Mouse (Mus musculus) cerebellum, adult 2 months (tissue): ENCODE results near the gene Plcd1. TPM values are rescaled to one million over a fixed set of nuclear protein-coding genes. Genes with fewer than 3 reads are reported as not detected.

ENCODE experiments used
- DNase-seq, 2 experiments: peaks; one replicate each; pipeline ENCODE4 v3.0.0; 2021
- H3K27ac ChIP-seq: fragments of 200-500 bp; 2 replicates; pipeline ENCODE4 v1.5.1; 2012; ENCODE audit warnings: low read length, control low read depth, inconsistent platforms; ENCODE audit not compliant: insufficient read depth
- H3K27me3 ChIP-seq: fragments of 200-500 bp; 2 replicates; pipeline ENCODE4 v1.6.1; 2012; ENCODE audit warnings: inconsistent platforms, mild to moderate bottlenecking, low read length, moderate library complexity; ENCODE audit not compliant: control insufficient read depth, insufficient read depth
- H3K4me1 ChIP-seq: fragments of 200-500 bp; 2 replicates; pipeline ENCODE4 v1.6.1; 2011; ENCODE audit warnings: low read length; ENCODE audit not compliant: control insufficient read depth, insufficient read depth
- H3K4me3 ChIP-seq: fragments of 200-500 bp; replicated peaks from 2 replicates; pipeline ENCODE3; 2011; ENCODE audit warnings: mild to moderate bottlenecking, low read depth, low read length, control low read depth; ENCODE audit not compliant: insufficient read depth
- CTCF ChIP-seq: fragments of 200-500 bp; IDR thresholded peaks from 2 replicates; pipeline ENCODE4 v1.5.1; 2011; ENCODE audit warnings: low read depth, mild to moderate bottlenecking, control low read depth, low read length, moderate library complexity, borderline replicate concordance; ENCODE audit not compliant: insufficient read depth
- POLR2A ChIP-seq: fragments of 200-500 bp; IDR thresholded peaks from 2 replicates; pipeline ENCODE4 v1.6.1; 2011; ENCODE audit warnings: low read length, control low read depth, borderline replicate concordance; ENCODE audit not compliant: insufficient read depth
- WGBS: fragments of 180-500 bp; shearing (Covaris S2); methylation state at CpG from one replicate; pipeline ENCODE4 v1.1.7; 2018; 5-methylcytosine and 5-hydroxymethylcytosine counted together
- polyA plus RNA-seq: library from polyadenylated mRNA; depleted of rRNA; stranded (reverse); fragments of >200 nt; gene quantifications from 2 replicates; pipeline ENCODE4 v1.2.3, GENCODE M21; 2012

The Plcd1 gene
- polyA plus RNA-seq, 1 experiment = 14.7 TPM

DNA sequence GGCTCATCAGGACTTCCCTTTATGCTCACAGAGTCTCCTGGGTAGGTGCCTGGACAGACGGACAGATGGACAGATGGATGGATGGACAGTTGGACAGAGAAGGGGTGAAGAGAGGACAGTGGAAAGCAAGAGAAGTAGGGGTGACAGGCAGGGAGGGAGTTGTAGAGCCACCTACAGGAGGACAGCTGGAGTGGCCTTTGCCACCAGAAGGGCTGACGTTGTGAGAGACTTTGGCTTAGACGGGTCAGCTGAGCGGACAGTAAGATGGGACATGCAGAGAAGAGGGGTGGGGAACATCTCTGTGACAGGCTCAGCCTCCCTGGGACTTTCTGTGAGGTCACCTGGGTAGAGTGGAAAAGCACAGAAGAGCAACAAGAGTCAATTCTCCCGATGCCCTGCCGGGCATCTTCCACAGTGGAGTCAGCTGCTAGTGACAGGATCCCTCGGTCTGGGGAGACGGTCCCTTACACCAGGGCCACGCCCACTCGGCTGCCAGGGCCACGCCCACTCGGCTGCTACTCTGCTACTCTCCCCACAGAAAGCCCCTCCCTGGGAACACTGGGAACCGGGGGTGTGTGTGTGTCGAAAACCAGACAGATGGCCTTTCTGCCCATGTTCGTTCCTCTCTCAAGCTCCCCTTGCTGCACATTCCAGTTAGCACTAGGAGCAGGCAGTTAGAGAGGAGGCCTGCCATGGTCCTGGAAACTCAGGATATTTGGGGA is 7.0 kb upstream of the Plcd1 start:
- DNase-seq = no peak
- no peak for TF ChIP-seq POLR2A
- H3K27ac ChIP-seq = no peak overlapping the region
- no peaks in the 10 kb centered on the region for H3K27me3 ChIP-seq
- H3K4me1 ChIP-seq = no peaks in the 10 kb centered on the region; the same call in 1 of the 2 replicates
- H3K4me3 ChIP-seq = no peak overlapping the region
- WGBS = 11% methylated on average over 15 of the region's 15 CpGs

DNA sequence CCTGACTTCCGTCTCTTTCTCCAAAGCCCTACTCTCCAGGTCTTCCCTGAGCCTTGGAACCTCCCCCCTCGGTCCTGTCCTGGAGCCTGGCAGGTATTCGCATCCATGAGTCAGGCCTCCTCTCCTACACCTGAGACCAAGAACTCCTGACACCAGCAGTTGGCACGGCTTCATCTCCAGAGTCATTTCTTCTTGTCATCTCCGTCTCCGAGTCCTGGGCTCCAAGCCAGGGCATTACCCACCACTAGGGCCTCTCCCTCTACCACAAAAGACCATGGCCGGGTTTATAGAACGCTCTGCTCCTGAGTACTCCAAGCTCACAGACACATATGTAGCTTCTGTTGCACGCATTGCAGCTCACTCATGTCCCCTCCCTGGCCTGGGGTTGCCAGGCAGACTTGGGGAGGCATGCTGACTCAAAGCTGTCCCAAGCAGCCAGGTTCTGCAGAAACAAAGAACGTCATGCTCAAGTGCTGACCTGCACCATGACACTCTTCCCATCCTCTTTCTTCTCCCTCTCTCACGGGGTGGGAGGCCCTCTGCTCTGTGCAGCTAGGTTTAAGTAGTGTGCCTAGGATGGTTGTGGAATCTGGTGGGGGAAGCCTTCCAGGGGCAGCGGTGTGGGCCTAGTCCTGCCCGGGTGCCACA is 1.3 kb upstream of the Plcd1 start:
- TF ChIP-seq POLR2A (no peak), CTCF (no peak)
- H3K27ac ChIP-seq = no peak overlapping the region
- WGBS = 69% methylated on average over 13 of the region's 13 CpGs
- no peak for DNase-seq
- H3K4me3 ChIP-seq = no peak overlapping the region
- H3K27me3 ChIP-seq = no peaks in the 10 kb centered on the region
- peaks cover 7% of the 10 kb centered on the region; the same call in 1 of the 2 replicates for H3K4me1 ChIP-seq

DNA sequence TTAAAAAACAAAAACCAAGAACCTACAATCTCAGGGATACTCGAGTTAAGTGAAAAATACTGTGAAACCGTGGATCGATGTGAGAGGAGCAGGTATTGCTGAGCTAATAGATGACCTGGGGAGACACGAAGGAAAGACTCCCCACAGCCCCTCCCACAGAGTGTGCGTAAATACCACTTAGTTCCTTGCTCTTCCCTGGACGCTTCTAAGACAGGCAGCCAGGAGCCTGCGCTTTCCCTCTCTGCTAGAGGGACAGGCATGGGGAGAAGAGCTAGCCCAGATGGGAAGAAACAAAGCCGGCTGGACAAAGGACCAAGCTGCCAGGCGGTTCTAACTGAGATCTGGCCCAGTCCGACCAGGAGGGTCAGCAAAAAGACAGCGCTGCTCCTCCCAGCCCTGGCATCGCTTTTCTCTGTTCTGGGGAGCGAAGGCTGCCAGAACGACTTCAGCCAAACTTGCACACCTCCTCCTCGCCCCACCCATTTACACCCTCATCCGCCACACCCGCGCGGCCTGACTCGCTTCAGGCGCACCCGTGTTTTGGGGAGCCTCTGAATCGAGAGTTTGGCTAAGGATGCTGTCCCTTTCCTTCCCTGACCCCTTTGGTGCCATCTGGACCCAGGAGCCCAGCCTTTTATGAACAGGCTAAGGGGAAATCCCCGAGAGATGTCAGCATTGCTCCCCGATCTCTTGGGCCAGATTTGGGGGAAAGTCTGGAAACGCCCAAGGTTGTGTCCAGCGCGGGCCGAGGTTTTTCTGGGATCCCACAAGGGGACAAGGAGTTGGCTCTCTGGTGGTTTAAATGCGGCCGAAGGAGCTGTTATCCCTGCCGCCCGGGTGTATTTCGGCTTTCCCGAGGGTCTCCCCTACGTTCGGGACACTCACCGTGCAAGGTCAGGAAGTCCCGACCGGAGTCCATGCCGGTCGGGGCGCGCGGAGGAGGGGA is 556 bp downstream of the Plcd1 start:
- peak; percentile 19; the same call in 1 of the 2 replicates for TF ChIP-seq POLR2A
- TF ChIP-seq CTCF = no peak
- Histone ChIP-seq H3K27ac (no peak overlapping the region), H3K4me1 (peaks cover 7% of the 10 kb centered on the region; the same call in 1 of the 2 replicates), H3K4me3 (peak overlapping the region; percentile 68), H3K27me3 (no peaks in the 10 kb centered on the region)
- DNase-seq = peak; percentile 54 to 64
- 2% methylated on average over 45 of the region's 45 CpGs for WGBS

DNA sequence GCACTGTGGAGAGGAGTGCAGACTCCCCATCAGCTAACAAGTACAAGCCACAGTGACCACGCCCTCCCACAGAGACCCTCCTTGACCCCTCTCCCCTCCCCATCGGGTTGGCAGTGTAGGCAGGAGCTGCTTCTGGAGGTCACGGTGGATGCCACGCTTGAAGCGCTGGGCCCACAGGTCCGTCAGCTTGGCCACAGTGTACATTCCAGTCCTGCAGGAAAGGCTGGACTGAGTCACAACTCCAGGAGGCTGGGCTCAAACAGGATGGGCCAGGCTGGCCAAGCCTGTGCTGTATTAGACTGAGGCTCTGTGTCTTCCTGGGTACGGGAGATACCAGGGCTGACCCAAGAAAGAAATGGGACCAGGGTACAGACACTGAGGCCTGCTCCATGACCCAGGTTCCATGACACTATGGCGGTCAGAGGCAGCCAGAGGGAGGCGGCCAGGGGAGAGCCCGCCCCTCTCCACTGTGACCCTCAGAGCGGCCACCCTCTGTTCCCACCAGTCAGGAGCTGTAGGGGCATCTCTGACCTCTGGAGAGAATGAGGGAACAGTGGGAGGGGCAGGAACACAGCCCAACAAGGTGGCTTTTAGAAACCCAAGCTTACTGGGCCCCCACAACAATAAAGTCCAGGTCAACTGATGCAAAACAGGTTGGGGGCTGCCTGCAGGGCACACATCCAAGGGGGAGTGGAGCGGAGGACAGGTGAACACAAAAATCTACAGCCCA is 1.6 kb downstream of the Plcd1 start:
- no peak for DNase-seq
- Histone ChIP-seq H3K4me1 (peaks cover 7% of the 10 kb centered on the region; the same call in 1 of the 2 replicates), H3K4me3 (no peak overlapping the region), H3K27me3 (no peaks in the 10 kb centered on the region), H3K27ac (no peak overlapping the region)
- no peak for TF ChIP-seq POLR2A
- no peak for TF ChIP-seq CTCF
- 73% methylated on average over 12 of the region's 12 CpGs for WGBS

DNA sequence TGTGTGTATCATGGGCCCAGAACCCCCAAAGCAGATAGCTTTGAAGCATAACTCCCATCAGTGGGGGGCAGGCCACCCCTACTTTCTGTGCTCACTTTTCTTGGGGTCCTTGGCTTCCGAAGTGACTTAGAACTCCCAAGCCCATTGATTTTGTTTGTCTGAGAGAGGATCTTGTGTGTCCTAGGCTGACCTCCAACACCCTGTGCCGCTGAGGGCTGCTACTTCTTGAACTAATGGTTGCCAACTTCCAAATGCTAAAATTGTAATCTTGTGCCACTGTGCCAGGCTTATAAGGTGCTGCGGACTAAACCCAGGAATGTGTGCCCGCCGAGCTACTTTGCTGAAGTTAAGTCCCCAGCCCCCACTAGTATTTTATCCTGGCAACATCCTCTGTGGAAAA is 2.8 kb downstream of the Plcd1 start:
- Histone ChIP-seq H3K4me1 (peaks cover 7% of the 10 kb centered on the region; the same call in 1 of the 2 replicates), H3K4me3 (no peak overlapping the region), H3K27ac (no peak overlapping the region), H3K27me3 (no peaks in the 10 kb centered on the region)
- DNase-seq = no peak
- WGBS = 86% methylated on average over 5 of the region's 5 CpGs
- no peak for TF ChIP-seq CTCF

DNA sequence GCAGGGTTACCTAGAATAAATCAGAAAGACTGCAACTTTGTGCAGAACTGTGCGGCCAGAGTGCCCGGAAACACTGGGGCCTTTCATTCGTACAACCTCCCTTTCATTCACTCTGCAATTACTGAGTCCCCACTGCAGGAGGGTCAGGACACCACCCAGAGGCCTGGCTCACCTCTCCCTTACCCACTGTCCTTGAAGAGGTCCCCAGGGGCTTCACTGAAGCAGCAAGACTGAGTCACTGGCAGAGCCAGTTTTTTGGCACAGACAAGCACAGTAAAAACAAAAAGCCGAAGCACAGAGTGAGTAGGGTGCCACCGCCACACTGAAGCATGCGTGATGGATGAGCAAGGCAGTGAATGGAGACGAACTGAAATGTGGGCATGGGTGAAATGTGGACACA is 3.9 kb downstream of the Plcd1 start:
- Histone ChIP-seq H3K4me1 (peaks cover 7% of the 10 kb centered on the region; the same call in 1 of the 2 replicates), H3K4me3 (no peak overlapping the region), H3K27me3 (no peaks in the 10 kb centered on the region), H3K27ac (no peak overlapping the region)
- no peak for TF ChIP-seq CTCF
- TF ChIP-seq POLR2A = no peak
- no peak for DNase-seq
- 84% methylated on average over 7 of the region's 7 CpGs for WGBS

DNA sequence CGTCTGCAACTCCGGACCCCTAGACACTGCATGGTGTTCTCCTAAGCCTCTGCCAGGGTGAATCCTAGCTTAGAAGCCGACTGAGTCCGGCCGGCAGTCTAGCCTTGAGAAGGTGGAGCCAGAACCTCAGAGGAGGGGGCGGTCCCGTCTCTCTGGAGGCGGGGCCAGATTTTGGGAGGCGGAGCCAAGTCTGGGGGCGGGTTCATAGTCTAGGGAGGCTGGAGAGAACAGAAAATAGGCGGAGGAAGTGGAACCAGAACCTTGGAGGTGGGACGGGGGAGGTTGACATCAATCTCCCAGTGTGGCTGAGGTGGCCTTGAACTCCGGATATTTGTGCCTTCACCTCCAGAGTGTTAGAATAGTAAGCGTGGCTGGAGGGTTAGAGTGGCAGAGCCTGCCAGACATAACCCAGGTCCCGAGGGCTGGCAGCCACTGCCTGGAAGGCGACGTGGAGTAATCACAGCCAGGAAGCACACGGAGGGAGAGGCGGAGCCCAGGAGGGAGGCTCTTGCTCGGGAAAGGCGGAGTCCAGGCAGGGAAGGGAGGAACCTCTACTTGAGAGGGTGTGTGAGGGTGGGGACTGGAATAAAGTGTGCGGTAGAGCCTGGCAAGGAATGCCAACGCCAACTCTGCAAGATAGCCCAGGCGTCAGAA is 5.0 kb downstream of the Plcd1 start:
- Histone ChIP-seq H3K4me1 (peaks cover 7% of the 10 kb centered on the region; the same call in 1 of the 2 replicates), H3K4me3 (peak overlapping the region; percentile 48), H3K27me3 (no peaks in the 10 kb centered on the region), H3K27ac (no peak overlapping the region)
- no peak for TF ChIP-seq POLR2A
- TF ChIP-seq CTCF = no peak
- WGBS = 5% methylated on average over 24 of the region's 24 CpGs
- DNase-seq = peak; percentile 65 to 76
